Mouse (Mus musculus) spleen, postnatal 4 days (tissue): ENCODE results near the gene Usp18.
A peak's percentile ranks its signal among the peaks of the same experiment; 100 is the strongest.

ENCODE experiments used
- DNase-seq, 2 experiments: peaks; one replicate each; pipeline ENCODE4 v3.0.0; 2022; ENCODE audit warnings: low spot score in 2 of 2

Gene Usp18

GRCm38 (mm10) chr6:121224993-121225392 lies 20.7 kb upstream of the Usp18 start:
- no peak for DNase-seq

GRCm38 (mm10) chr6:121226043-121226442 lies 19.7 kb upstream of the Usp18 start:
- DNase-seq = no peak

- DNase-seq = no peak
These were observed 19.0 kb upstream of the Usp18 start for GRCm38 (mm10) chr6:121226744-121227143.

- no peak for DNase-seq
These were observed 17.3 kb upstream of the Usp18 start for GRCm38 (mm10) chr6:121228421-121228820.

GRCm38 (mm10) chr6:121232652-121233051 lies 13.1 kb upstream of the Usp18 start:
- DNase-seq = no peak

GRCm38 (mm10) chr6:121236386-121236785 lies 9.3 kb upstream of the Usp18 start:
- no peak for DNase-seq

- DNase-seq = no peak
These were observed 7.5 kb upstream of the Usp18 start for GRCm38 (mm10) chr6:121238209-121238608.

- DNase-seq = no peak
These were observed 3.9 kb upstream of the Usp18 start for GRCm38 (mm10) chr6:121241780-121242179.

GRCm38 (mm10) chr6:121243161-121243560 lies 2.5 kb upstream of the Usp18 start:
- DNase-seq = no peak

- DNase-seq = no peak
These were observed 293 bp downstream of the Usp18 start for GRCm38 (mm10) chr6:121246037-121246361.

- no peak for DNase-seq
These were observed 4.7 kb downstream of the Usp18 start for GRCm38 (mm10) chr6:121250406-121250805.

GRCm38 (mm10) chr6:121251256-121251655 lies 5.5 kb downstream of the Usp18 start:
- DNase-seq = no peak

GRCm38 (mm10) chr6:121260548-121260947 lies 14.8 kb downstream of the Usp18 start:
- peak; percentile 75 to 91 for DNase-seq

- no peak for DNase-seq
These were observed 15.5 kb downstream of the Usp18 start for GRCm38 (mm10) chr6:121261233-121261632.

- no peak for DNase-seq
These were observed 16.3 kb downstream of the Usp18 start for GRCm38 (mm10) chr6:121262004-121262403.

GRCm38 (mm10) chr6:121262496-121262895 lies 16.8 kb downstream of the Usp18 start:
- DNase-seq = no peak

GRCm38 (mm10) chr6:121270156-121270555 lies 24.4 kb downstream of the Usp18 start:
- DNase-seq = no peak

- no peak for DNase-seq
These were observed 26.0 kb downstream of the Usp18 start for GRCm38 (mm10) chr6:121271707-121272074.

GRCm38 (mm10) chr6:121272075-121272800 lies 26.5 kb downstream of the Usp18 start:
- peak; percentile 63 to 79 for DNase-seq

- peak in 1 of 2 experiments; percentile 26 for DNase-seq
These were observed 28.6 kb downstream of the Usp18 start for GRCm38 (mm10) chr6:121274356-121274755.

- DNase-seq = no peak
These were observed 38.4 kb downstream of the Usp18 start for GRCm38 (mm10) chr6:121284132-121284531.

- DNase-seq = no peak
These were observed 53.6 kb downstream of the Usp18 start for GRCm38 (mm10) chr6:121299317-121299716.

- no peak for DNase-seq
These were observed 54.2 kb downstream of the Usp18 start, which contains the start of gene Slc6a13 for GRCm38 (mm10) chr6:121299954-121300353. Gene Slc6a13, plus strand, starts transcription at chr6:121300227.

GRCm38 (mm10) chr6:121300504-121300903 lies 54.8 kb downstream of the Usp18 start:
- no peak for DNase-seq
